Mouse (Mus musculus) hindbrain, embryonic 11.5 days (tissue): Measurements from ENCODE around the gene Fam227b. TPM values are rescaled to one million over a fixed set of nuclear protein-coding genes. Genes with fewer than 3 reads are reported as not detected.

Experiments used
- ATAC-seq: fragments of 200-750 bp; cut with Nextera tagmentation; 2 replicates; pipeline ENCODE4 v1.8.0; 2017; ENCODE audit warnings: mild to moderate bottlenecking, moderate TSS enrichment, moderate library complexity; ENCODE audit not compliant: low FRiP score
- DNase-seq: peaks from one replicate; pipeline ENCODE4 v3.0.0-alpha.2; 2015; ENCODE audit warnings: low spot score
- H3K27ac ChIP-seq: fragments of 300-500 bp; sonication (generic); 2 replicates; pipeline ENCODE4 v1.5.1; 2014; ENCODE audit warnings: mild to moderate bottlenecking, low read depth, low read length
- H3K27me3 ChIP-seq: fragments of 300-500 bp; sonication (generic); 2 replicates; pipeline ENCODE4 v1.6.1; 2014; ENCODE audit warnings: mild to moderate bottlenecking, low read length, moderate library complexity, mixed read lengths; ENCODE audit not compliant: control insufficient read depth, insufficient read depth
- H3K36me3 ChIP-seq: fragments of 300-500 bp; sonication (generic); 2 replicates; pipeline ENCODE4 v1.6.1; 2014; ENCODE audit warnings: mild to moderate bottlenecking, low read length, moderate library complexity, mixed read lengths; ENCODE audit not compliant: control insufficient read depth, insufficient read depth
- H3K4me1 ChIP-seq: fragments of 300-500 bp; sonication (generic); replicated peaks from 2 replicates; pipeline ENCODE4 v1.6.1; 2014; ENCODE audit warnings: low read length, mixed read lengths; ENCODE audit not compliant: control insufficient read depth, insufficient read depth
- H3K4me2 ChIP-seq: fragments of 300-500 bp; sonication (generic); replicated peaks from 2 replicates; pipeline ENCODE4 v1.6.1; 2014; ENCODE audit warnings: mild to moderate bottlenecking, low read depth, low read length
- H3K4me3 ChIP-seq: fragments of 300-500 bp; sonication (generic); 2 replicates; pipeline ENCODE4 v1.5.1; 2014; ENCODE audit warnings: low read depth, low read length
- H3K9ac ChIP-seq: fragments of 300-500 bp; sonication (generic); 2 replicates; pipeline ENCODE4 v1.6.1; 2014; ENCODE audit warnings: low read depth, low read length
- H3K9me3 ChIP-seq: fragments of 300-500 bp; sonication (generic); 2 replicates; pipeline ENCODE4 v1.6.1; 2016; ENCODE audit warnings: low read length; ENCODE audit not compliant: control insufficient read depth
- WGBS: fragments of 180-500 bp; shearing (Covaris S2); extraction: QIAGEN DNeasy Blood & Tissue Kit; methylation state at CpG from one replicate; pipeline ENCODE4 v1.1.7; 2014; 5-methylcytosine and 5-hydroxymethylcytosine counted together
- polyA plus RNA-seq: library from polyadenylated mRNA; unstranded; fragments of >200 nt; fragmentation: Nextera tagmentation; extraction: Ambion mirVana; gene quantifications from 2 replicates; pipeline ENCODE4 v1.2.1, GENCODE M21; 2014

The Fam227b gene
- polyA plus RNA-seq, 1 experiment from 2014 or later: not detected

DNA sequence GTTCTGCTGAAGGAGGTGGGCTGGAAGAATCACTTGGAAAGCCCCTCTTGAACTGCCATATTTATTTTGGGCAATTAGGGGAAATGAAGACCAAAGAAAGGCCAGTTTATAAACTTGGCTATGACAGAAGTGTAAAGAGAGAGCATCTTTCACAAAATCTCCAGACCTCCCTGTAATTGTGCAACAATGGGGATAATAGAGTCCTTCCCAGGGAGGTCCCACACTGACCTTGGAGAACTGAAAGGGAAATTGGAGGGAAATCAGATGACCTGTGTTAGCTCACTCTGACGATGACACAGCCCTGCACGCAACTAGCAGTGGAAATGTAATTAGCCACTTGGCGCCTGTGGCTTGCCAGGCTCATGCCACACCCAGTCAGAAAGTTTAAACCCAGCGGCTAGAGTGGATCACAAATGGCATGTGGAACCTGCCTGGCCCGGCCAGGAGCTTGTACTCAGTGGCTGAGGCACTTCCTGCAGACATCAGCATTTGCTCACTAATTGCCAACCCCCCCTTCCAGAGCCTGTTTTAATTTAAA lies 175.9 kb downstream of the Fam227b start:
- H3K4me1 ChIP-seq: no peaks in the 10 kb centered on the region
- H3K27me3 ChIP-seq: no peaks in the 10 kb centered on the region
- DNase-seq: no peak
- no peak for ATAC-seq
- H3K4me2 ChIP-seq: no peak overlapping the region
- WGBS: 69% methylated on average over 5 of the region's 5 CpGs
- no peak overlapping the region for H3K4me3 ChIP-seq
- H3K9me3 ChIP-seq: no peaks in the 10 kb centered on the region
- no peaks in the 10 kb centered on the region for H3K36me3 ChIP-seq
- H3K9ac ChIP-seq: no peak overlapping the region
- no peak overlapping the region for H3K27ac ChIP-seq

DNA sequence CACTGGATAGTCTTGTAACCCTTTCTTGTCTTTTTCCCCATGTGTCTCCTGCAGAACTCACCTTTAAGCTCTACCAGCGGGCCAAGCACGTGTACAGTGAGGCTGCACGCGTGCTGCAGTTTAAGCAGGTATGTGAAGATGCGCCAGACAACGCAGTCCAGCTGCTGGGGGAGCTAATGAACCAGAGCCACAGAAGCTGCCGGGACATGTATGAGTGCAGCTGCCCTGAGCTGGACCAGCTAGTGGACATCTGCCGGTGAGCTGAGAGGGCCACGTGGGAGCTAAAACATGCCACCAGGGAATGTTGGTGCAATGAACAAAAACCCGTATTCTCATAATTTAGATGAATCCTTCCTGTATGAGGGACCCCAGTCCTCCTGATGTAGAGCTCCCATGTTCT lies 176.6 kb downstream of the Fam227b start:
- no peak overlapping the region for H3K9ac ChIP-seq
- no peaks in the 10 kb centered on the region for H3K9me3 ChIP-seq
- H3K4me1 ChIP-seq: no peaks in the 10 kb centered on the region
- 95% methylated on average over 10 of the region's 10 CpGs for WGBS
- H3K4me3 ChIP-seq: no peak overlapping the region
- no peak overlapping the region for H3K27ac ChIP-seq
- no peaks in the 10 kb centered on the region for H3K27me3 ChIP-seq
- no peak for ATAC-seq
- H3K4me2 ChIP-seq: no peak overlapping the region
- no peak for DNase-seq
- no peaks in the 10 kb centered on the region for H3K36me3 ChIP-seq

DNA sequence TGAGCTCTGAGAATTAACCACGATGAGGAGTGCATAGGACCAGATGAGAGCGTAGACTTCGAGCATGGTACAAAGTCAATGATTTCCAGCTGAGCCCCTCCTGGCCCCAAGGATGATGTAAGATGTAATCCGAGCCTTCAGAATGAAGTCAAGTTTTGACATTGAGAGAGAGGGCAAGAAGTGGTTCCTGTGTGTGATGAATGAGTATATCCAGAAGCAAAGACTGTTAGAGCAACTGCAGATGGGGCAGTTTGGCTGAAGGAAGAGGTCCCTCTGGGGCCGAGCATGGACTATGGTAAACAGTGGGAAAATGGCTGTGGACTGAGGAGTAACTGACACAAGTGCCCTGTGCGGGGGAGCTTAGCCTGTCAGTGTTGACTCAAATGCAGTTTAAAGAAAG lies 178.6 kb downstream of the Fam227b start:
- Histone ChIP-seq H3K9ac (no peak overlapping the region), H3K27ac (no peak overlapping the region), H3K4me1 (no peaks in the 10 kb centered on the region), H3K9me3 (no peaks in the 10 kb centered on the region), H3K4me2 (no peak overlapping the region), H3K4me3 (no peak overlapping the region), H3K36me3 (no peaks in the 10 kb centered on the region), H3K27me3 (no peaks in the 10 kb centered on the region)
- DNase-seq: peak; percentile 36
- no peak for ATAC-seq
- 60% methylated on average over 6 of the region's 6 CpGs for WGBS

DNA sequence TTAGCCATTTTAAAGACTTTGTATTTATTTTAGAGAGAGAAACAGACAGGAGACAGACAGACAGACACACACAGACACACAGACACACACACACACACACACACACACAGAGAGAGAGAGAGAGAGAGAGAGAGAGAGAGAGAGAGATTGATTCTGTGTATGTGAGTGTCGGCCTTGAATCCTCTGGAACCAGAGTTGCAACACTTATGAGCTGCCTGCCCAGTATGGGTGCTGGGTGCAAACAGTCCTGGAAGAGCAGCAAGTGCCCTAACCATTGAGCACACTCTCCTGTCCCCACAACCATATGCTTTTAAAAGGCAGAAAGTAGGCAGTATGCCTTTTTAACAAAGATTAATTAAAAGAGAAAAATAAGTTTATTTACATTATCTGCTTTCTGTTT lies 183.0 kb downstream of the Fam227b start:
- Histone ChIP-seq H3K4me3 (no peak overlapping the region), H3K9ac (no peak overlapping the region), H3K4me1 (no peaks in the 10 kb centered on the region), H3K27ac (no peak overlapping the region), H3K36me3 (no peaks in the 10 kb centered on the region), H3K4me2 (no peak overlapping the region), H3K9me3 (no peaks in the 10 kb centered on the region), H3K27me3 (no peaks in the 10 kb centered on the region)
- 88% methylated on average over 1 of the region's 1 CpGs for WGBS
- ATAC-seq: no peak
- DNase-seq: no peak

DNA sequence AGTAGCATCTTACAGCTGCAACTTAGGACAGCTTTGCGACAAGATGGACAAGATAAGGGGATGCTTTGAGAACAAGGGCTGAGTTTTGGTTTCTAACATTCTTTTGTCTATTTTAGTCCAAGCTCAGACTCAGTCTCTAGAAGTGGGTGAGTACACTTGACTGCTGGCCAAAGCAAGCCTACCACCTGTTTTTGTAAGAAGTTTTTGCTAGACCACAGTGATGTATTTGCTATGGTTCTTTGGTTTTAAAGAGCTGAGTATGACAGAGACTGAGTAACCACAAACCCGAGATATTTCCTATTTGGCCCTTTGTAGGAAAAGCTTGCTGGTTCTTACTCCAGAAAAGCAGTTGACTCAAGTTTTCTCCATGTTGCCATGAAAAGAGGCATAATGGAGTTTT lies 203.6 kb downstream of the Fam227b start:
- no peak for ATAC-seq
- H3K27ac ChIP-seq: no peak overlapping the region
- no peaks in the 10 kb centered on the region for H3K4me1 ChIP-seq
- no peaks in the 10 kb centered on the region for H3K27me3 ChIP-seq
- no peaks in the 10 kb centered on the region for H3K36me3 ChIP-seq
- H3K9me3 ChIP-seq: no peaks in the 10 kb centered on the region
- no peak overlapping the region for H3K4me2 ChIP-seq
- DNase-seq: no peak
- H3K4me3 ChIP-seq: no peak overlapping the region
- 92% methylated on average over 2 of the region's 2 CpGs for WGBS
- H3K9ac ChIP-seq: no peak overlapping the region

DNA sequence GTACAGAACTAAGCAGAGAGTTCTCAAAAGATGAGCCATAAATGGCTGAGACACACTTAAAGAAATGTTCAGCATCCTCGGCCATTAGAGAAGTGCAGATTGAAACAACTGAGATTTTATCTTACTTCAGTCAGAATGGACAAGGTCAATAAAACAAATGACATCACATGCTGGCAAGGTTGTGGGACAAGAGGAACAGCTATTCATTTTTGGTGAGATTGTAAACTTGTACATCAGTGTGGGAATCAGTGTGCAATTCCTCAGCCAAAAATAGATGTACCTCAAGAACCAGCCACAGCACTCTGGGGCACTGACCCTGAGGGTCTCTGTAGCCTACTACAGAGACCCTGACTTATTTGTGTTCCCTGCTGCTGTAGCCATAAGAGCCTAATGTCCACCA lies 208.5 kb downstream of the Fam227b start:
- Histone ChIP-seq H3K4me1 (no peaks in the 10 kb centered on the region), H3K9ac (no peak overlapping the region), H3K27ac (no peak overlapping the region), H3K4me3 (no peak overlapping the region), H3K9me3 (no peaks in the 10 kb centered on the region), H3K4me2 (no peak overlapping the region), H3K27me3 (no peaks in the 10 kb centered on the region), H3K36me3 (no peaks in the 10 kb centered on the region)
- ATAC-seq: no peak
- WGBS: 87% methylated on average over 1 of the region's 1 CpGs
- DNase-seq: no peak

DNA sequence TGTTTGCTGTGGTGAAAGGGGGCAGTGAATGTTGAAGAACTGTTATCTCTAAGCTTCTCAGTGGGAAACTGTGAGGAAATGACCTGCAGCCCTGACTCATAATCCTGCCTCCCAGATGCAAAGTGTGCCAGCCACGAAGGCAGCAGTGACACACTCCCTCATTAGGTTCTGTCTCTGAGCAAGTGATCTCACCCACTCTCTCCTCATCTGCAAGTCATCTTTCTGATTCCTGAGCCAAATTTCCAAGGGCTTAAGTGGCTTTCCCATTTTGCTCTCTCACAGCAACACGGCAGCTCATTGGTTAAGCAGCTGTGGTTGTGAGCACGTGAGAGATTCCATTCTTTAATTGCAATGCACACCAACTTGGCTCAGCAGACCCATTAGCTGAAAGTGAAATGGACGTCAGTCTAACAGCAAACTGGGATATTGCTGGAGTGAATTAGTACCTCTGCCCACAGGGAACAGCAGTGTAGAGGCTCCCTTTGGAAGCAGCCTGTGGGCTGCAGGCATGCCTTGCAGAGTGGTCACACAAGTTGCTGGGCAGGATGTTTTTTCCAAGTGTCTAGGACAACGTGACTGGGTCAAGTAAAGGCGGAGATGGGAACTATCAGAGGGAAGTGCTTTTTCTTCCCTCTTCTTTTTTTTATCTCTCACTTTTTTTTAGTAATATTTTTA lies 210.6 kb downstream of the Fam227b start:
- no peaks in the 10 kb centered on the region for H3K4me1 ChIP-seq
- no peaks in the 10 kb centered on the region for H3K9me3 ChIP-seq
- no peak overlapping the region for H3K4me3 ChIP-seq
- no peak overlapping the region for H3K27ac ChIP-seq
- no peaks in the 10 kb centered on the region for H3K36me3 ChIP-seq
- DNase-seq (no peak), ATAC-seq (no peak)
- H3K4me2 ChIP-seq: no peak overlapping the region
- no peak overlapping the region for H3K9ac ChIP-seq
- H3K27me3 ChIP-seq: no peaks in the 10 kb centered on the region
- 87% methylated on average over 6 of the region's 6 CpGs for WGBS

DNA sequence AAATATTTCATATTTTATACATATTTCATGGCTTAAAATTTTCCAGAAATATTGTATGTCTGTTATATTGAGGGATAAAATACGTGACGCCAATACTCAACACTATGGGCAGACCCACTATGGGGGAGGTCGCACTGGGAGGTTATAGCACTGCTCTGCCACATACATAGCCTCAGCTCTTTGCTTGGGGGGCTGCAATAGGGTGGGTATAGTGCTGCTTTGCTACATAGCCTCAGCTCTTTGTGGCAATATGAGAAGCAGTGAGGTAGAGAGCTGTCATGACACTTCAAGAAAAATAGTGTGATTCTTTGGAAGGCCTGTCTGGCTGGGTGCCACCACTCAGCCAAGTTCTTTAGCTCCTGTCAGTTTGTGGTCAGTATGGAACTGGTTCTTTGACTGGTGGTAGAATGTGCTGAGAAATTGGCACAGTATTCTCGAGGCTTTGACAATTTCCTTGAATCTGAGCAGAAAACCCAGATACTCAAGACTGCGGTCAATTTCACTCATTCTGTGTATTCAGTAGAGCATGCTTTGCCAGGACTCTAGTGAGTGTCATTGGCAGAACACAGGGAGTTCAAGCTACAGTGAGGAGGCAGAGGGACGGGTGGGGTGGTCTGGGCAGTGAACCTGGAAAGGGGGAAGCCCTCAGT lies 212.7 kb downstream of the Fam227b start:
- H3K4me1 ChIP-seq: no peaks in the 10 kb centered on the region
- no peak overlapping the region for H3K4me3 ChIP-seq
- no peaks in the 10 kb centered on the region for H3K27me3 ChIP-seq
- no peak overlapping the region for H3K4me2 ChIP-seq
- ATAC-seq (no peak), DNase-seq (no peak)
- H3K9me3 ChIP-seq: no peaks in the 10 kb centered on the region
- no peak overlapping the region for H3K9ac ChIP-seq
- no peak overlapping the region for H3K27ac ChIP-seq
- WGBS: 91% methylated on average over 6 of the region's 6 CpGs
- no peaks in the 10 kb centered on the region for H3K36me3 ChIP-seq

DNA sequence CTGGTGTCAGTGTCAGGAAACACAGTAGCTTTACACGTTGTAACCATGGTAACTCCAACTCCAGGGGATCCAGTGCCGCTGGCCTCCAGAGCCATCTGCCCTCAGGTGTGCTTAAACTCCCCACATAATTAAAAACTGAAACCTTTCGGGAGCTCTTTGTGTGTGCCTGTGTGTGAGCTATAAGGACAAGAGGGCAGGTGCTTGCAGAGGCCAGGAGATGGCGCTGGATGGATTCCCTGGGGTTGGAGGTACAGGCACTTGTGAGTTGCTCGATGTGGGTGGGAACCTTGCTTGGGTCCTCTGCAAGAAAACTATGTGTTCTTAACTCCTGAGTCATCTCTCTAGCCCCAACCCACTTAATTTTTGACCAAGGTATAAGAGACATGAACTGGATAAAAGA lies 215.4 kb downstream of the Fam227b start:
- no peaks in the 10 kb centered on the region for H3K4me1 ChIP-seq
- no peak overlapping the region for H3K9ac ChIP-seq
- no peaks in the 10 kb centered on the region for H3K27me3 ChIP-seq
- WGBS: 57% methylated on average over 5 of the region's 5 CpGs
- H3K4me3 ChIP-seq: no peak overlapping the region
- no peak for ATAC-seq
- H3K4me2 ChIP-seq: no peak overlapping the region
- H3K27ac ChIP-seq: no peak overlapping the region
- H3K36me3 ChIP-seq: no peaks in the 10 kb centered on the region
- no peaks in the 10 kb centered on the region for H3K9me3 ChIP-seq
- no peak for DNase-seq
